Mouse (Mus musculus) adrenal gland, postnatal 0 days (tissue): ENCODE measurements around the gene Rnaseh2a. TPM values are rescaled to one million over a fixed set of nuclear protein-coding genes. Genes with fewer than 3 reads are reported as not detected.

Experiments
- microRNA-seq: library from miRNA; unstranded; fragments of <30 nt; microRNA quantifications from one replicate; pipeline ENCODE4, GENCODE M21; 2016; ENCODE audit warnings: borderline replicate concordance; ENCODE audit not compliant: insufficient number of aligned reads
- polyA plus RNA-seq: library from polyadenylated mRNA; unstranded; fragments of >200 nt; fragmentation: Nextera tagmentation; extraction: Ambion mirVana; gene quantifications from 2 replicates; pipeline ENCODE4 v1.2.1, GENCODE M21; 2015

Rnaseh2a gene
- 136 and 227 TPM in 2 replicates for polyA plus RNA-seq

GRCm38 (mm10) chr8:84969241-84970134 is at the start of gene Rnaseh2a, which contains the start of the genes Gm49661 and Prdx2:
TSS of gene Rnaseh2a (minus strand) at chr8:84969767.
TSS of gene Gm49661 (minus strand) at chr8:84969433.
TSS of gene Prdx2 (plus strand) at chr8:84969587.

GRCm38 (mm10) chr8:85014431-85014830 is 44.9 kb upstream of the Rnaseh2a start, which contains the start of gene Best2:
TSS of gene Best2 (minus strand) at chr8:85014531.

GRCm38 (mm10) chr8:84990349-84990748 is 20.8 kb upstream of the Rnaseh2a start, which contains the start of gene Hook2:
TSS of gene Hook2 (plus strand) at chr8:84990603.

GRCm38 (mm10) chr8:84978248-84978940 is 8.8 kb upstream of the Rnaseh2a start, which contains the start of gene Junb:
TSS of gene Junb (minus strand) at chr8:84978718.

GRCm38 (mm10) chr8:84946528-84947240 is 22.9 kb downstream of the Rnaseh2a start, which contains the start of gene Rtbdn:
TSS of gene Rtbdn (plus strand) at chr8:84946991.

GRCm38 (mm10) chr8:84936962-84937546 is 32.5 kb downstream of the Rnaseh2a start, which contains the start of gene Mast1:
TSS of gene Mast1 (minus strand) at chr8:84937359.

GRCm38 (mm10) chr8:84908421-84909161 is 61.0 kb downstream of the Rnaseh2a start, which contains the start of gene Dnase2a:
TSS of gene Dnase2a (plus strand) at chr8:84908560.

Small RNAs within 50 kb of the gene (microRNA-seq; reads per million reads assigned to microRNA genes)
- gene Gm24197, result not detected

Other genes starting within 250 kb of the Rnaseh2a start
- 1.7 and 3.0 TPM in 2 replicates for gene G430095P16Rik, start 246.8 kb downstream of the Rnaseh2a start, polyA plus RNA-seq
- gene Nfix, start 169.4 kb downstream of the Rnaseh2a start, polyA plus RNA-seq, result 22.8 and 26.3 TPM in 2 replicates
- 6.6 and 9.9 TPM in 2 replicates for gene Dand5, start 146.9 kb downstream of the Rnaseh2a start, polyA plus RNA-seq
- gene Gadd45gip1, start 138.2 kb downstream of the Rnaseh2a start, polyA plus RNA-seq, result 74.9 and 88.3 TPM in 2 replicates
- gene Rad23a, start 129.1 kb downstream of the Rnaseh2a start, polyA plus RNA-seq, result 80.9 and 112 TPM in 2 replicates
- 326 and 438 TPM in 2 replicates for gene Calr, start 122.8 kb downstream of the Rnaseh2a start, polyA plus RNA-seq
- gene Farsa, start 112.8 kb downstream of the Rnaseh2a start, polyA plus RNA-seq, result 34.4 and 47.4 TPM in 2 replicates
- 52.9 and 54.5 TPM in 2 replicates for gene Syce2, start 97.7 kb downstream of the Rnaseh2a start, polyA plus RNA-seq
- gene Gcdh, start 75.8 kb downstream of the Rnaseh2a start, polyA plus RNA-seq, result 29.7 and 48.4 TPM in 2 replicates
- gene Klf1, start 67.8 kb downstream of the Rnaseh2a start, polyA plus RNA-seq, result 9.0 and 20.1 TPM in 2 replicates
- 10.5 and 16.2 TPM in 2 replicates for gene Dnase2a, start 61.2 kb downstream of the Rnaseh2a start, polyA plus RNA-seq
- gene Mast1, start 32.4 kb downstream of the Rnaseh2a start, polyA plus RNA-seq, result 3.6 and 11.0 TPM in 2 replicates
- gene Rtbdn, start 22.8 kb downstream of the Rnaseh2a start, polyA plus RNA-seq, result 0.12 and 0.61 TPM in 2 replicates
- 0.81 TPM in 1 of 2 replicates, not detected in the other for gene Gm49661, start 334 bp downstream of the Rnaseh2a start, polyA plus RNA-seq
- gene Prdx2, start 180 bp downstream of the Rnaseh2a start, polyA plus RNA-seq, result 788 and 1,010 TPM in 2 replicates
- gene Junb, start 9.0 kb upstream of the Rnaseh2a start, polyA plus RNA-seq, result 25.6 and 40.6 TPM in 2 replicates
- gene Hook2, start 20.8 kb upstream of the Rnaseh2a start, polyA plus RNA-seq, result 8.6 and 12.6 TPM in 2 replicates
- gene Best2, start 44.8 kb upstream of the Rnaseh2a start, polyA plus RNA-seq, result not detected in 2 replicates
- gene Asna1, start 55.5 kb upstream of the Rnaseh2a start, polyA plus RNA-seq, result 101 and 111 TPM in 2 replicates
- gene Trir, start 57.1 kb upstream of the Rnaseh2a start, polyA plus RNA-seq, result 114 and 124 TPM in 2 replicates
- gene Tnpo2, start 67.1 kb upstream of the Rnaseh2a start, polyA plus RNA-seq, result 15.4 and 16.3 TPM in 2 replicates
- 33.5 and 34.5 TPM in 2 replicates for gene Fbxw9, start 90.3 kb upstream of the Rnaseh2a start, polyA plus RNA-seq
- not detected in 2 replicates for gene Gm5741, start 98.2 kb upstream of the Rnaseh2a start, polyA plus RNA-seq
- 54.9 and 58.6 TPM in 2 replicates for gene Dhps, start 102.0 kb upstream of the Rnaseh2a start, polyA plus RNA-seq
- 109 and 143 TPM in 2 replicates for gene Wdr83os, start 111.0 kb upstream of the Rnaseh2a start, polyA plus RNA-seq
- gene Wdr83, start 111.5 kb upstream of the Rnaseh2a start, polyA plus RNA-seq, result 23.8 and 33.0 TPM in 2 replicates
- gene Man2b1, start 113.5 kb upstream of the Rnaseh2a start, polyA plus RNA-seq, result 30.0 and 40.0 TPM in 2 replicates
- gene Zfp791, start 153.3 kb upstream of the Rnaseh2a start, polyA plus RNA-seq, result 1.4 and 2.2 TPM in 2 replicates
- gene Cks1brt, start 182.2 kb upstream of the Rnaseh2a start, polyA plus RNA-seq, result not detected in 2 replicates